Mouse (Mus musculus) ES-Bruce4 (cell line): ENCODE measurements around the gene Uvrag.

Experiments used
- CTCF ChIP-seq: IDR thresholded peaks from one replicate; pipeline ENCODE4 v1.8.1; 2011; ENCODE audit warnings: low read depth, low read length
- EP300 ChIP-seq: IDR thresholded peaks from 2 replicates; pipeline ENCODE4 v1.6.1; 2011; ENCODE audit warnings: low read depth, low read length; ENCODE audit not compliant: insufficient read depth
- POLR2A ChIP-seq: IDR thresholded peaks from one replicate; pipeline ENCODE4 v1.8.1; 2011; ENCODE audit warnings: low read length; ENCODE audit not compliant: insufficient read depth

DNA sequence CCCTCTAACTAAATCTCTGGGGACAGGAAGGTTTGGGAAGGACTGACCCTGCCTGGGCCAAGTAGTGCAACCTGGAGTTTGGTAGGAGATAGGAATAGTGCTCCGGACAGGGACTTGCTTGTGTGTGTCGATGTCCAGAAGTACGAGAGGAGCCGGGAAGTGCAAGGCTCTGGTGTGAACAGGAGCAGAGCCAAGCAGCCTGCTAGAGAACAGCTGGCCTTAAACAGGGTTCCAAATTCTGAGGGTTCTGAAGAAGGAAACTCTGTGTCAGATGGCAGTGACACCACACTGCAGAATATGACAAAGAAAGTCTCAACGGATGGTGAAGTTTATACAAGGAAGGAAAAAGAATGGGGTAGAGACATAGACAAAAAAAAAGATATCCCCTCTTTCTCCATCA is 223.5 kb downstream of the Uvrag start:
- TF ChIP-seq CTCF: no peak
- no peak for TF ChIP-seq POLR2A
- no peak for TF ChIP-seq EP300
